8 mouse cellular contexts compared by ENCODE assay signal in genomic region chr4:87037592-87037991, GRCm38 (mm10).
DNase-seq lines count a peak whose midpoint lies in the region; ATAC-seq and TF ChIP-seq lines count a peak whose summit lies in the region.

No protein-coding gene starts in this region.

- no peak overlapping the region for H3K27ac ChIP-seq in liver, postnatal 0 days (ENCODE audit: low read depth)
- H3K27ac ChIP-seq in liver, embryonic 11.5 days (ENCODE audit: low read depth, low read length): no peak overlapping the region
- H3K27ac ChIP-seq in midbrain, embryonic 15.5 days: no peak overlapping the region

- TF ChIP-seq POLR2A in brain, embryonic 14.5 days (IDR thresholded peaks at IDR 0.05; ENCODE audit: borderline replicate concordance, extremely low read depth, insufficient read depth, insufficient read length, poor library complexity, severe bottlenecking): no peak

- no peak overlapping the region for H3K9ac ChIP-seq in liver, postnatal 0 days (replicated peaks)
- no peak overlapping the region for H3K9ac ChIP-seq in liver, embryonic 11.5 days (ENCODE audit: low read depth, low read length)
- H3K9ac ChIP-seq in midbrain, embryonic 15.5 days: no peak overlapping the region

- H3K27me3 ChIP-seq in liver, postnatal 0 days (ENCODE audit: insufficient read depth, low read length): no peaks in the 10 kb centered on the region
- no peaks in the 10 kb centered on the region for H3K27me3 ChIP-seq in liver, embryonic 11.5 days (replicated peaks; ENCODE audit: control insufficient read depth, insufficient read depth, low read length)
- H3K27me3 ChIP-seq in midbrain, embryonic 15.5 days (replicated peaks): no peaks in the 10 kb centered on the region

- 54% methylated on average over 4 of the region's 4 CpGs for WGBS in liver, postnatal 0 days (ENCODE audit: insufficient replicate concordance)
- WGBS in liver, embryonic 11.5 days: 74% methylated on average over 4 of the region's 4 CpGs
- 81% methylated on average over 4 of the region's 4 CpGs for WGBS in midbrain, embryonic 15.5 days

- peak; percentile 46 for TF ChIP-seq CTCF in liver, postnatal 0 days (IDR thresholded peaks at IDR 0.05; ENCODE audit: low read depth)
- TF ChIP-seq CTCF in brain, embryonic 14.5 days (IDR thresholded peaks at IDR 0.05; ENCODE audit: borderline replicate concordance, extremely low read depth, insufficient read depth, insufficient read length): peak; percentile 58; the same call in 1 of the 2 replicates

- intact Hi-C loops in heart, postnatal 14 days (cut with DNase I): no loop called here

- no peak overlapping the region for H3K4me3 ChIP-seq in liver, postnatal 0 days (ENCODE audit: low read depth, low read length)
- no peak overlapping the region for H3K4me3 ChIP-seq in liver, embryonic 11.5 days (ENCODE audit: low read depth, low read length)
- H3K4me3 ChIP-seq in midbrain, embryonic 15.5 days: no peak overlapping the region

- TF ChIP-seq EP300 in liver, postnatal 0 days (IDR thresholded peaks at IDR 0.05; ENCODE audit: low read depth): no peak

- no peak overlapping the region for H3K4me2 ChIP-seq in liver, postnatal 0 days (ENCODE audit: low read depth, low read length)
- H3K4me2 ChIP-seq in liver, embryonic 11.5 days: no peak overlapping the region
- no peak overlapping the region for H3K4me2 ChIP-seq in midbrain, embryonic 15.5 days

- no peaks in the 10 kb centered on the region for H3K4me1 ChIP-seq in liver, postnatal 0 days (ENCODE audit: insufficient read depth)
- H3K4me1 ChIP-seq in liver, embryonic 11.5 days (replicated peaks; ENCODE audit: control insufficient read depth, insufficient read depth, low read length): no peaks in the 10 kb centered on the region
- no peaks in the 10 kb centered on the region for H3K4me1 ChIP-seq in midbrain, embryonic 15.5 days

- H3K9me3 ChIP-seq in liver, postnatal 0 days (ENCODE audit: low read length): no peaks in the 10 kb centered on the region
- H3K9me3 ChIP-seq in liver, embryonic 11.5 days (ENCODE audit: control insufficient read depth, low read length): no peaks in the 10 kb centered on the region
- no peaks in the 10 kb centered on the region for H3K9me3 ChIP-seq in midbrain, embryonic 15.5 days

- peak; percentile 64 for DNase-seq in heart, adult 11 months
- no peak for DNase-seq in heart, postnatal 14 days
- no peak for DNase-seq in liver, postnatal 0 days
- no peak for DNase-seq in liver, embryonic 11.5 days (ENCODE audit: low spot score)
- peak; percentile 55 for DNase-seq in brain, embryonic 14.5 days (ENCODE audit: low read depth)
- no peak for DNase-seq in thymus, postnatal 0 days (ENCODE audit: low spot score)
- no peak for DNase-seq in urinary bladder, postnatal 36 days (ENCODE audit: low spot score in 2 of 2)

- ATAC-seq in liver, postnatal 0 days: no peak
- ATAC-seq in liver, embryonic 11.5 days (replicated peaks; ENCODE audit: low FRiP score): no peak
- ATAC-seq in midbrain, embryonic 15.5 days (replicated peaks): peak; percentile 30; the same call in 1 of the 2 replicates

- H3K36me3 ChIP-seq in liver, postnatal 0 days (replicated peaks; ENCODE audit: insufficient read depth, low read length): no peaks in the 10 kb centered on the region
- H3K36me3 ChIP-seq in liver, embryonic 11.5 days (ENCODE audit: control insufficient read depth, insufficient read depth, low read length): no peaks in the 10 kb centered on the region
- H3K36me3 ChIP-seq in midbrain, embryonic 15.5 days (replicated peaks): no peaks in the 10 kb centered on the region

Comparison
In these comparisons a context has a peak if more than half of its experiments do, and no peak if none do; other contexts are left out.
1. DNase-seq: peak in heart, adult 11 months (single experiment) and brain, embryonic 14.5 days (single experiment); none in heart, postnatal 14 days (0 of 2), liver, postnatal 0 days (single experiment), liver, embryonic 11.5 days (single experiment), thymus, postnatal 0 days (single experiment) and urinary bladder, postnatal 36 days (0 of 2).